Mouse (Mus musculus) forebrain, embryonic 10.5 days (tissue): ENCODE measurements around the gene Zfp280d. TPM values are rescaled to one million over a fixed set of nuclear protein-coding genes. Genes with fewer than 3 reads are reported as not detected.
"Not testable (repeated sequence)": the region's sequence is repeated elsewhere in the genome, so short reads cannot be mapped to it uniquely, and the experiment has no call there.

Source experiments
- DNase-seq: peaks from one replicate; pipeline ENCODE4 v3.0.0-alpha.2; 2017; ENCODE audit warnings: low spot score; ENCODE audit errors: extremely low spot score
- H3K27ac ChIP-seq: fragments of 300-500 bp; sonication (generic); 2 replicates; pipeline ENCODE4 v1.5.1; 2016; ENCODE audit warnings: mild to moderate bottlenecking
- H3K27me3 ChIP-seq: fragments of 300-500 bp; sonication (generic); 2 replicates; pipeline ENCODE4 v1.6.1; 2016; ENCODE audit warnings: mild to moderate bottlenecking; ENCODE audit not compliant: poor library complexity, severe bottlenecking
- H3K36me3 ChIP-seq: fragments of 300-500 bp; sonication (generic); replicated peaks from 2 replicates; pipeline ENCODE4 v1.6.1; 2016; ENCODE audit warnings: mild to moderate bottlenecking, moderate library complexity
- H3K4me1 ChIP-seq: fragments of 300-500 bp; sonication (generic); 2 replicates; pipeline ENCODE4 v1.6.1; 2016
- H3K4me3 ChIP-seq: fragments of 300-500 bp; sonication (generic); 2 replicates; pipeline ENCODE4 v1.5.1; 2016; ENCODE audit warnings: mild to moderate bottlenecking, moderate library complexity
- H3K9me3 ChIP-seq: fragments of 300-500 bp; sonication (generic); 2 replicates; pipeline ENCODE4 v1.6.1; 2016; ENCODE audit warnings: mild to moderate bottlenecking, moderate library complexity
- WGBS: fragments of 180-500 bp; shearing (Covaris S2); methylation state at CpG from one replicate; pipeline ENCODE4 v1.1.7; 2016; 5-methylcytosine and 5-hydroxymethylcytosine counted together
- polyA plus RNA-seq: library from polyadenylated mRNA; unstranded; fragments of >200 nt; fragmentation: Nextera tagmentation; extraction: Ambion mirVana; gene quantifications from 2 replicates; pipeline ENCODE4 v1.2.1, GENCODE M21; 2016

Gene Zfp280d
- polyA plus RNA-seq, 1 experiment from 2014 or later, result 53.0 TPM

- Histone ChIP-seq H3K27ac (no peak overlapping the region), H3K9me3 (no peaks in the 10 kb centered on the region), H3K4me3 (no peak overlapping the region), H3K27me3 (no peaks in the 10 kb centered on the region), H3K36me3 (no peaks in the 10 kb centered on the region), H3K4me1 (no peaks in the 10 kb centered on the region)
- 89% methylated on average over 7 of the region's 7 CpGs for WGBS
- DNase-seq, result no peak
Measured at GRCm38 (mm10) chr9:72385786-72386185, 111.1 kb downstream of the Zfp280d start.

GRCm38 (mm10) chr9:72388934-72389333, 114.3 kb downstream of the Zfp280d start:
- Histone ChIP-seq H3K4me3 (no peak overlapping the region), H3K36me3 (no peaks in the 10 kb centered on the region), H3K27ac (no peak overlapping the region), H3K27me3 (no peaks in the 10 kb centered on the region), H3K9me3 (no peaks in the 10 kb centered on the region), H3K4me1 (peaks cover 11% of the 10 kb centered on the region)
- WGBS, result 90% methylated on average over 4 of the region's 4 CpGs
- DNase-seq, result no peak

DNA sequence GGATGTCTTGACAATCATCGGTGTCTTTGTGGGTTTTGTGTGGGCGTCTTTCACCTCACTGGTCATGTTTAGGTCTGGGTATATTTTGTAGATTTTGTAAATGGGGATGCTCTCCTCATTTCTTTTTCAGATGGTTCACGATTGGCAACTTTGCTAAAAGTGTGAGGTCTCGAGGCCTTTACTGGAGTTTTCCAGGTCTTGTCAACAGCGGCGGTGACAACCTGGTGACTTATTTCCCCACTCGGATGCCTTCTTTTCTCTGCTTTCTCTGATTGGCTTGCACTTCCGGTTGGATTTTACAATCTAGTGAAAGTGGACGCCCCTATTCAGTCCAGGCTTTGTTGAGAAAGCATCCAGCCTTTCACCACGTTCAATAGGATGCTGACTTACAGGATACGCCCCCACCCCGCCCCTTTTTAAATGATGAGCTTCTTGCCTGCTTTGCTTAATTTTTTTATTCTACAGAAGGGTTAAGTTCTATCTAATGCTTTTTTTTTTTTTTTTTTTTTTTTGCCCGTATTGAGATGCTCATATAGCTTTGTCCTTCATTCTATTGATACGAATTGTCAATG, 114.9 kb downstream of the Zfp280d start:
- H3K36me3 ChIP-seq, result no peaks in the 10 kb centered on the region
- no peak overlapping the region for H3K27ac ChIP-seq
- 78% methylated on average over 14 of the region's 14 CpGs for WGBS
- no peaks in the 10 kb centered on the region for H3K9me3 ChIP-seq
- DNase-seq, result no peak
- H3K4me1 ChIP-seq, result peaks cover 13% of the 10 kb centered on the region
- no peaks in the 10 kb centered on the region for H3K27me3 ChIP-seq
- no peak overlapping the region for H3K4me3 ChIP-seq

DNA sequence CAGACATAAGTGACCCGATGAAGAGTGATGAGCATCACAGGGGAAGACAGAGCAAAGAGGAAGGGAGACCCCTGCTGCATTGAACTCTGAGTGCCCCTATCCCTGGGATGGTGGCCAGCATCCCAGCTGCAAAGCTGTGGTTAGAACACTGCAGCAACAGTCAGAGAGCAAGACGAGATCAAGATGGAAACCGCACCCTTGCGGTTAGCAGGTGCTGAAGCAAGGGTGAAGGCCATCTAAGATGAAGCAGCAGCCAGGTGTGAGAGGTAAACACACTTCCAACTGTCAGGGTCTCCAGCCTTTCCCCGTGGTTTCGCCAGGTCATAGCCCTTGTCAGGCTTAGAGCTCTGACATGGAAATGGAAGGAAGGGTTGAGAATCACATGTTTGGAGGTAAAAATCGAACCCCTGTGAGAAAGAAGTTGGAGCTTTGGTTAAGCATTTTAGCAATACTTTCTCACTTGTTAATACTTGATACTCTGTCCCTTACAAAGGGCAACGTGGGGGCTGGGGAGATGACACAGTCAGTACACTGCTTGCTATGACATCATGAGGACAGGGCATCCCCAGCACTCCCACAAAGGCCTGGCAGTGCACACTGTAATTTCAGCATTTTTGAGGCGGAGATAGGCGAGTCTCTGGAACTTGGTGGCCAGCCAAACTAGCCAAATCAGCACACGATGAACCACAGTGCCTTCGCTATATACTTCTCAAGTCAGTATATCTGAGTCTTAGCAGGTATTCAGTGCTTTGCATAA, 115.8 kb downstream of the Zfp280d start:
- H3K27ac ChIP-seq, result no peak overlapping the region
- H3K9me3 ChIP-seq, result no peaks in the 10 kb centered on the region
- 89% methylated on average over 12 of the region's 12 CpGs for WGBS
- peaks cover 16% of the 10 kb centered on the region for H3K4me1 ChIP-seq
- no peak overlapping the region for H3K4me3 ChIP-seq
- DNase-seq, result no peak
- H3K36me3 ChIP-seq, result no peaks in the 10 kb centered on the region
- H3K27me3 ChIP-seq, result no peaks in the 10 kb centered on the region

- Histone ChIP-seq H3K4me3 (no peak overlapping the region), H3K27ac (no peak overlapping the region), H3K36me3 (no peaks in the 10 kb centered on the region), H3K4me1 (peaks cover 16% of the 10 kb centered on the region), H3K27me3 (no peaks in the 10 kb centered on the region), H3K9me3 (no peaks in the 10 kb centered on the region)
- WGBS, result 88% methylated on average over 7 of the region's 7 CpGs
- DNase-seq, result no peak
Measured at GRCm38 (mm10) chr9:72392686-72393085, 118.0 kb downstream of the Zfp280d start.

DNA sequence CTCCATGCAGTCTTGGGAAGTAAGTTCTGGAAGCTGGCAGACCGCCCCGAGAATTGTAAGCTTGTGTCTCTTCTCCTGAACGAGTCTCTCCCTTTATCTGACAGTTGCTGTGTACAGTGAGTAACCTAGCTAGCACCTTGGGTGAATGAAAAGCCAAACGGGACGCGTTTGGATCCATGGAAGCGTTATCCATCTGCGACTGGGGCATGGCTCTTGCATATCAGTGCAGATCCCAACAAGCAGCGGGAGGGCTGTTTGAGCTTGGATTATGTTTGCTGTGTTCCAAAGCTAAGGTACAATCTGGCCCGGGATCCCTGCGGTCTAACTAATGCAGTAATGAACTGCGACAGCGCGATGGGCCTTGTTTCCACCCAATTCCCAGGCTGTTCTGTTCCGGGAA, 118.6 kb downstream of the Zfp280d start:
- WGBS, result 81% methylated on average over 15 of the region's 15 CpGs
- H3K9me3 ChIP-seq, result no peaks in the 10 kb centered on the region
- DNase-seq, result no peak

GRCm38 (mm10) chr9:72393869-72394341, 119.2 kb downstream of the Zfp280d start:
- peaks cover 16% of the 10 kb centered on the region for H3K4me1 ChIP-seq
- no peak overlapping the region for H3K4me3 ChIP-seq
- peaks cover 4% of the 10 kb centered on the region; the same call in 1 of the 2 replicates for H3K9me3 ChIP-seq
- no peak overlapping the region for H3K27ac ChIP-seq
- H3K27me3 ChIP-seq, result no peaks in the 10 kb centered on the region
- DNase-seq, result no peak
- 84% methylated on average over 8 of the region's 8 CpGs for WGBS
- H3K36me3 ChIP-seq, result no peaks in the 10 kb centered on the region

More for the DNA sequence above, 118.6 kb downstream of the Zfp280d start:
- Histone ChIP-seq H3K36me3 (no peaks in the 10 kb centered on the region), H3K4me1 (peaks cover 16% of the 10 kb centered on the region), H3K4me3 (no peak overlapping the region), H3K27ac (no peak overlapping the region), H3K27me3 (no peaks in the 10 kb centered on the region)

- no peaks in the 10 kb centered on the region for H3K27me3 ChIP-seq
- DNase-seq, result no peak
- H3K9me3 ChIP-seq, result peaks cover 4% of the 10 kb centered on the region; the same call in 1 of the 2 replicates
- H3K27ac ChIP-seq, result no peak overlapping the region
- no peak overlapping the region for H3K4me3 ChIP-seq
- H3K4me1 ChIP-seq, result peaks cover 5% of the 10 kb centered on the region; the same call in 1 of the 2 replicates
- H3K36me3 ChIP-seq, result no peaks in the 10 kb centered on the region
- WGBS, result 46% methylated on average over 4 of the region's 4 CpGs
Measured at GRCm38 (mm10) chr9:72400121-72400520, 125.5 kb downstream of the Zfp280d start.

DNA sequence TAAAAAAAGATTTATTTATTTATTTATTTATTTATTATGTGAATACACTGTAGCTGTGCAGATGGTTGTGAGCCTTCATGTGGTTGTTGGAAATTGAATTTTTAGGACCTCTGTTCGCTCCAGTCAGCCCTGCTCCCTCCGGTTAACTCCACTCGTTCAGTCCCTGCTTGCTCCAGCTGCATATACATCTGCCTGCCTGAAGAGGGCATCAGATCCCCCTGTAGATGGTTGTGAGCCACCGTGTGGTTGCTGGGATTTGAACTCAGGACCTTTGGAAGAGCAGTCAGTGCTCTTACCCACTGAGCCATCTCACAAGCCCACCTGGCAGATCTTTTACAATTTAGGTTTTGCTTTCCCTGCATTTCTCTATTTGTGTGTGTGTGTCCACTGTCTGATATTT, 127.1 kb downstream of the Zfp280d start:
- H3K27ac ChIP-seq, DNase-seq, H3K4me1 ChIP-seq, H3K4me3 ChIP-seq, H3K9me3 ChIP-seq, H3K27me3 ChIP-seq, H3K36me3 ChIP-seq: not testable (repeated sequence)
- WGBS, result 74% methylated on average over 4 of the region's 4 CpGs

DNA sequence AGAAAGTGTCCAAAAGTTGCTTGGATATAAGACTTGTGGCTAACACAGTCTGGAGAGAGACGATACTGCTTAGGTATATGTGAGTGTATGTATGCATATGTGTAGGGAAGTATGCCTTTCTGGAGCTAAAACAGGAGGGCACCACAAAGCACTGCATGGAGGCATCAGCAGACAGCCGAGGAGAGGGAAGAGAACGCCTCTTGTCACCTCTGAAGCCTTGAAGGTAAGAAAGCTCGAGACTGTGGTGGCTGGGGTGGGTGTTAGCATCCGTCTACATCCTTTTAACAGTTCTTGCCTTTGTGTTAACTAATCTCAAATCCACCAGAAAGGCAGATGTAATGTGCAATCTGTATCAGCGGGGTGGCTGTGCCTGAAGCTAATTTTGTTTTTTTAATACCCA, 128.8 kb downstream of the Zfp280d start:
- H3K27ac ChIP-seq, result no peak overlapping the region
- H3K27me3 ChIP-seq, result no peaks in the 10 kb centered on the region
- DNase-seq, result no peak
- WGBS, result 80% methylated on average over 6 of the region's 6 CpGs
- H3K4me3 ChIP-seq, result no peak overlapping the region
- H3K4me1 ChIP-seq, result peaks cover 8% of the 10 kb centered on the region; the same call in 1 of the 2 replicates
- no peaks in the 10 kb centered on the region for H3K36me3 ChIP-seq
- H3K9me3 ChIP-seq, result peaks cover 4% of the 10 kb centered on the region; the same call in 1 of the 2 replicates

DNA sequence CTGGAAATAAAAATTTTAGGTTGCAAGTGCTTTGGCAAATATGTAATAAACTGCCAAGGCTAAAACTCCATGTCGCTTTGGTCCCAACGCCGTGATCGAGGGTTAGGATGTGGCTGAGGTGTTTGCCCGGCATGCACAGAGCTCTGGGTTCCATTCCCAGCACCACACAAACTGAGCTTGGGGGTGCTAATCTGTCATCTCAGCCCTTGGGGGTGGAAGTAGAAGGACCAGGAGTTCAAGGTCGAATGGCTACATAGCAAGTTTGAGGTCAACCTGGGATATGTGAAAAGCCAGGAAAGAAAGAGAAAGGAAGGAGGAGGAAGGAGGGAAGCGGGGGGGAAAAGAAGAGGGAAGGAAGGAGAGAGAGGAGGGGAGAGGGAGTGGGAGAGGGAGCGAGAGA, 129.8 kb downstream of the Zfp280d start:
- WGBS, result 90% methylated on average over 8 of the region's 8 CpGs
- Histone ChIP-seq H3K27ac (no peak overlapping the region), H3K4me1 (peaks cover 11% of the 10 kb centered on the region; the same call in 1 of the 2 replicates), H3K27me3 (peaks cover 4% of the 10 kb centered on the region), H3K4me3 (no peak overlapping the region), H3K36me3 (no peaks in the 10 kb centered on the region), H3K9me3 (no peaks in the 10 kb centered on the region)
- DNase-seq, result no peak

- peaks cover 9% of the 10 kb centered on the region for H3K27me3 ChIP-seq
- no peak for DNase-seq
- H3K27ac ChIP-seq, result no peak overlapping the region
- no peaks in the 10 kb centered on the region for H3K36me3 ChIP-seq
- H3K9me3 ChIP-seq, result no peaks in the 10 kb centered on the region
- 79% methylated on average over 3 of the region's 3 CpGs for WGBS
- no peak overlapping the region for H3K4me3 ChIP-seq
- H3K4me1 ChIP-seq, result peaks cover 11% of the 10 kb centered on the region; the same call in 1 of the 2 replicates
Measured at GRCm38 (mm10) chr9:72404934-72405333, 130.3 kb downstream of the Zfp280d start.
